Mouse (Mus musculus) cerebellum, adult 2 months (tissue): ENCODE results near the gene Sirt1.

Experiments
- CTCF ChIP-seq: fragments of 200-500 bp; IDR thresholded peaks from 2 replicates; pipeline ENCODE4 v1.5.1; 2011; ENCODE audit warnings: low read depth, mild to moderate bottlenecking, control low read depth, low read length, moderate library complexity, borderline replicate concordance; ENCODE audit not compliant: insufficient read depth
- POLR2A ChIP-seq: fragments of 200-500 bp; IDR thresholded peaks from 2 replicates; pipeline ENCODE4 v1.6.1; 2011; ENCODE audit warnings: low read length, control low read depth, borderline replicate concordance; ENCODE audit not compliant: insufficient read depth

DNA sequence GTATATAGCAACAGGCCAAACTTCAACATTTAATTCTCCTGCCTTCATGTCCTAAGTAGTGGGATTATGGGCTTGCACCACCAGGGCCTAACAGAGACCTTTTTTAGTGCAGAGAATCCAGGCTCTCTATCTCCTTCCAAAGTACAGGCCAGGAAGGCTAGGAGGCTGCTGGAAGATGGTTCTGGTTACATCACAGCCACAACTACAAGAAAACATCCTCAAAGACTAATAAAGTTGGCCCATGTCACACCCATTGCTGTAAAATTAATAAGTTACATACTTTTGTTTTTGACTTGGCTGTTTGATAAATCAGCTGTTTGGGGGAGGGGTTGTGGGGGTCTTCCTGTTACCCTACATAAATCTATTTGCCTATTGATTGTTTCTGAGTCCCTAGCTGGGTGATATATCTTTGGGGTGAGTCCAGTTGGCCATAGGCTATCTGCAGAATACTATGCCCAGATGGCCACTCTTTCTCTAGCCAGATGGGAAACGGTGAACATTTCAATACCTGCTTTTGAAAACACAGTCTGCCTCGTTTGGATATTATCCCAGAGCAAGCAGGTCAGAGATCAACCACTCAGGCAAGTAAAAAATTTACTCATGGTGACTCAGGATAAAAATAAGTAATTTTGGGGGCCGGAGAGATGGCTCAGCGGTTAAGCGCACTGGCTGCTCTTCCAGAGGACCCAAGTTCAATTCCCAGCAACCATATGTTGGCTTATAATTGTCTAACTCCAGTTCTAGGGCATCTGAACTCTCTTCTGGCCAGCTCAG, 21.4 kb upstream of the Sirt1 start:
- TF ChIP-seq CTCF (no peak), POLR2A (no peak)
